Mouse (Mus musculus): ENCODE measurements around the gene Serpina3b. TPM values are rescaled to one million over a fixed set of nuclear protein-coding genes. Genes with fewer than 3 reads are reported as not detected.

Gene Serpina3b
- polyA plus RNA-seq, 1 experiment: 0.08 TPM

- DNase-seq (ENCODE audit: low read depth): no peak
Measured at GRCm38 (mm10) chr12:104175636-104176035, 47.8 kb downstream of the Serpina3b start.

GRCm38 (mm10) chr12:104178577-104178976, 50.8 kb downstream of the Serpina3b start:
- DNase-seq (ENCODE audit: low read depth): no peak

DNA sequence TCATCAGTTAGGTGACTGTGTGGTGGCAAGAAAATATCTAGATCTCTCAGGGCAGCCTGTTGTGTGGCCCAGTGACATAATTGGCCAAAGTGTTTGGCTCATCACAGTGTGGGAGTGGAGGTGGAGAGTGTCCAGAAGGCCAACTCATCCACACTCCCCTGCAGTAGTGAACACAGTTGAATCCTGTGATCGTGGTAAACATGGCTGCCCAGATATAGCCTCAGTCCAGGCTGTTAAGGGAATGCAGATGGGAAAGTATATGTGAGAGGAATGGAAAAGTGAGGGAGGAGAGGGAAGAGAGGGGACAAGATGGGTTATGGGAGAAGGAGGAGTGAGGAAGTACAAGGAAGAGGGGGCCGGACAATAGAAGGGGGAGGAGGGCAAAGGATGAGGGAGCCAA, 51.2 kb downstream of the Serpina3b start:
- no peak for DNase-seq (ENCODE audit: low read depth)

DNA sequence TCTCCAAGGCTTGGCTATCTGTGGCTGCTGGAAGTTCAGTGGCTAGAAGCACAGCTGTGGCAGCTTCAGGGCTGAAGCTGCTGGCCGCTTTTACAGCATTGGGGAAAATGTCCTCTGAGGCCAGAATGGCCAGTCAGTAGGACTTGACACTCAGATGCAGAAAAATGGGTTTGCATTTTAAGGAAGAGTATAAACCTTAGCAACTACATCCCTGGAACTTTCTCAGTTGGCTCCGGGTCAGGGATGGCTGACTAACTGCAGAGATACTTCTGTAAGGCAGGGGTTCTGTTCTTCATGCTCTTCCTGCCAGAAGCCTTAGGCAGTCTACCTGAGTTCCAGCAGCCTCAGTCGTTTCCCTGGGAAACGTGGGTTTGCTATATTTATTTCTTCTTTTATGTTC, 57.2 kb downstream of the Serpina3b start:
- no peak for DNase-seq (ENCODE audit: low read depth)

DNA sequence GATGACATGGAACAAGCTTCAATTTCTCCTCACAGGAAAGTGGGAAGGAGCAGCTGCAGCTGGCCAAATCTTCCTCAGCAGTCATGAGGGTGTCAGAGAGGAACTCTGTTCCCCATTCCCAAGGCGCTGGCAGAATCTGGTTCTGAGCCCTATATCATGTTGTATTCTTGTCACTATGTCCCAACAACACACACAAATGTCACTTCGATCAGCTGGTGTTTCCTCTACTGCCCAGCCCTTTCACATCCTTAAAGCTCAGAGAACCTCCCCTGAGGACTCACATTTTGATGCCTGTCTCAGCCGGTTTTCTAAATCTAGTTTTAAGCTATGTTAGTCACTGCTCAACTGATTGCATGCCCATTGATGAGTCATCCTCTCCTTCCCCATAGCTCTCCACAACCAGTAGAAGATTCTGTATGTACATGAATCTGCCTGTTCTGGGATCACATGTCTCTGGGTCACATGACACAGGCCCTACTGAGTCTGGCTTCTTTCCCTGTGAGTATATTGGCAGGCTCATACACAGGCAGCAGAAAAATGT, 58.3 kb downstream of the Serpina3b start:
- peak; percentile 47 for DNase-seq (ENCODE audit: low read depth)

Other genes starting within 250 kb of the Serpina3b start
- 5.4 and 7.3 TPM in 2 replicates for gene Serpina1c, start 223.1 kb upstream of the Serpina3b start, polyA plus RNA-seq (2012; rRNA removed)
- gene Serpina1e, start 169.0 kb upstream of the Serpina3b start, polyA plus RNA-seq (2012; rRNA removed): 0.36 and 0.85 TPM in 2 replicates
- gene Serpina11, start 138.0 kb upstream of the Serpina3b start, polyA plus RNA-seq (2012; rRNA removed): not detected in 2 replicates
- not detected in 2 replicates for gene Serpina9, start 114.2 kb upstream of the Serpina3b start, polyA plus RNA-seq (2012; rRNA removed)
- gene Serpina12, start 83.6 kb upstream of the Serpina3b start, polyA plus RNA-seq (2012; rRNA removed): 0.07 TPM in 1 of 2 replicates, not detected in the other
- 0.05 and 0.14 TPM in 2 replicates for gene Serpina5, start 26.9 kb upstream of the Serpina3b start, polyA plus RNA-seq (2012; rRNA removed)
- gene Serpina3a, start 15.3 kb upstream of the Serpina3b start, polyA plus RNA-seq (2012; rRNA removed): not detected in 2 replicates
- 49.4 and 89.8 TPM in 2 replicates for gene Serpina3c, start 25.9 kb downstream of the Serpina3b start, polyA plus RNA-seq (2012; rRNA removed)
- 0.27 and 0.57 TPM in 2 replicates for gene Serpina3f, start 86.5 kb downstream of the Serpina3b start, polyA plus RNA-seq (2012; rRNA removed)
- 2.4 and 3.2 TPM in 2 replicates for gene Serpina3g, start 108.2 kb downstream of the Serpina3b start, polyA plus RNA-seq (2012; rRNA removed)
- 1.1 and 1.3 TPM in 2 replicates for gene Serpina3i, start 135.1 kb downstream of the Serpina3b start, polyA plus RNA-seq (2012; rRNA removed)
- 0.46 TPM in 1 of 2 replicates, not detected in the other for gene Serpina3j, start 186.6 kb downstream of the Serpina3b start, polyA plus RNA-seq (2012; rRNA removed)
- 0.92 and 2.1 TPM in 2 replicates for gene Serpina3k, start 210.5 kb downstream of the Serpina3b start, polyA plus RNA-seq (2012; rRNA removed)
- 1.5 and 3.5 TPM in 2 replicates for gene Serpina3m, start 210.5 kb downstream of the Serpina3b start, polyA plus RNA-seq (2012; rRNA removed)

All from gonadal fat pad, adult 2 months (tissue).